Mouse (Mus musculus): ENCODE data around the gene Sdk1. TPM values are rescaled to one million over a fixed set of nuclear protein-coding genes. Genes with fewer than 3 reads are reported as not detected.

Gene Sdk1
- 10 to 100 TPM; 14.2 to 14.3 TPM for total RNA-seq (2021)

- intact Hi-C loops (cut with DNase I): loop anchor here (5.0 kb wide), 3 partner anchors 71 to 1076 kb away; no protein-coding TSS in a partner anchor
- DNase-seq (ENCODE audit: low spot score in 2 of 2): peak; percentile 93 to 95
Observed at GRCm38 (mm10) chr5:141240841-141241543, at the start of gene Sdk1. Gene Sdk1 (plus strand): TSS chr5:141241490.

GRCm38 (mm10) chr5:141197278-141197677 is 44.0 kb upstream of the Sdk1 start:
- DNase-seq (ENCODE audit: low spot score in 2 of 2): no peak
- intact Hi-C loops (cut with DNase I): no loop called here

- peak; percentile 9 to 40 for DNase-seq (ENCODE audit: low spot score in 2 of 2)
- intact Hi-C loops (cut with DNase I): no loop called here
Observed at GRCm38 (mm10) chr5:141202276-141203065, 38.8 kb upstream of the Sdk1 start.

DNA sequence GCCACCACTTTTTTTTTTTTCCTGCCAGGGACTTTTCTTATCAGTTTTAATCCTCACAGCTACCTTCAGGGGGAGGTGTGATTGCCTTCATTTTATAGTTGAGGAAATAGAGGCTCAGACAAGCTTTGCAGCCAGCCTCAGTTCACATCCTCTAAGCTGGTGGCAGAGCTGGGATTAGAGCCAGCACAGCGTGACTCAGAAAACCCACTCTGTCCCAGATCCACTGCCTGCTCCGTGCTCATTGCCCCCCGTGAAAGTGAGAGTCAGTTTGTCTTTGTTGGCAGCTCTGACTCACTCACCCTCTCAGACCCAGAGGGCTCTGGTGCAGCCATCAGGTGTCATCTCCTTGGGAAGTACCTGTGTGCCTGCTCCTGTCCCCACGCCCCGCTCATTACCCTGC is 34.2 kb upstream of the Sdk1 start:
- DNase-seq (ENCODE audit: low spot score in 2 of 2): peak; percentile 52 to 90
- intact Hi-C loops (cut with DNase I): loop anchor here (1.0 kb wide), 1 partner anchor 91 kb away; no protein-coding TSS in a partner anchor

DNA sequence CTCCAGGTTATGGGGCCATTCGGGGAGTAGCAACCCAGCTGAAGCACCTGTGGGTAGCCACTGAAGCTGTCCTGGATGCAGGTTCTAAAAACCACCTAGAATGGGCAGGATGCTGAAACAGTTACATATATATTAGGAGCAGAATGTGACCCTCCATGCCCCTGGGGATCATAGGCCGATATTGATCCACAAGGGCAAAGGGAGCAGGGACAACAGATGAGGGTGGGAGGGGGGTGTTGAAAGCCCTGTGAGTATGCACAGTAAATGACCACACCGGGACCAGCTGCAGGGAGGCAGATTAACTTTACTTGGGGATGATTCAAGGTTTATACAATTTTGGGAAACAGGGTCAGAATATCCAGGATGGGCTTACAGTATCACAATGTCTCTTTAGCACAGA is 16.0 kb upstream of the Sdk1 start:
- no peak for DNase-seq (ENCODE audit: low spot score in 2 of 2)
- intact Hi-C loops (cut with DNase I): no loop called here

DNA sequence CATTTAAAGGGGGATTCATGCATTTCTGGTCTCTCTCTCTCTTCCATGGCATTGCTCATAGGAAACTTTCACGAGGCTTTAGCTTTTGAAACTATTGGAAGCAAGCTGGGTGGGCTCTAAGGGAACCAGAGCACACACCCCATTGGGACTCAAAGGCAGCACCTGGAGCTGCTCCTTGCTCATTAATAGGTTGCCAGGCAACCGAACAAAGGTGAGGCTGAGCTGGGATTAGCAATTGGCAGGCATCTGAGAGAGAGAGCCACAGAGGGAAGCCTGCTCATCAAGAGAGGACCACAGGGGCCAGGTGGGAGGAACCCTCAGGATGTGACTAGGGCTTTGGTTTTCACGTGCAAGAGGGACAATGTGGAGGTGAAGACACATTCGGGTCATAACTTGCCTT is 7.0 kb upstream of the Sdk1 start:
- no peak for DNase-seq (ENCODE audit: low spot score in 2 of 2)
- intact Hi-C loops (cut with DNase I): loop anchor here (10.0 kb wide), 1 partner anchor 390 kb away; no protein-coding TSS in a partner anchor

- DNase-seq (ENCODE audit: low spot score in 2 of 2): no peak
- intact Hi-C loops (cut with DNase I): loop anchor here (10.0 kb wide), 1 partner anchor 395 kb away; no protein-coding TSS in a partner anchor
Observed at GRCm38 (mm10) chr5:141239401-141239800, 1.9 kb upstream of the Sdk1 start.

DNA sequence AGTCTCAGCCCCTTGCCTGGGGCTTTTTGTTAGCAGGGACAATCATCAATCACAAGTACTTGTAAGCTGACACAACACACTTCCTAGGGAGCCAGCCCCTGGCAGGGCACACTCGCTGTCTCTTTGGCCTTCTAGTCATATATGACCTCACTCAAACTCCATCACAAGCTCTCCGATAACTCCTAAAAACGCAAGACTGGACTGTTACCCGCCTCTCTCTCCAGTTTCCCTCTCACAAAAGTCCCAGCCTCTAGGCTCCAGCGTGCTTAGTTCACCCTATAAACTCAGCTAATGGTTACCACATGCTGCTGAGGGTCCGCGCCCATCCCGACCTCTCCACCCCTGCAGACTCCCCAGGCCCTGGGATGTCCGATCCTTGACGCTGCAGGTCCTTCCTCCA is 849 bp upstream of the Sdk1 start:
- DNase-seq (ENCODE audit: low spot score in 2 of 2): no peak
- intact Hi-C loops (cut with DNase I): loop anchor here (5.0 kb wide), 3 partner anchors 72 to 1077 kb away; no protein-coding TSS in a partner anchor

DNA sequence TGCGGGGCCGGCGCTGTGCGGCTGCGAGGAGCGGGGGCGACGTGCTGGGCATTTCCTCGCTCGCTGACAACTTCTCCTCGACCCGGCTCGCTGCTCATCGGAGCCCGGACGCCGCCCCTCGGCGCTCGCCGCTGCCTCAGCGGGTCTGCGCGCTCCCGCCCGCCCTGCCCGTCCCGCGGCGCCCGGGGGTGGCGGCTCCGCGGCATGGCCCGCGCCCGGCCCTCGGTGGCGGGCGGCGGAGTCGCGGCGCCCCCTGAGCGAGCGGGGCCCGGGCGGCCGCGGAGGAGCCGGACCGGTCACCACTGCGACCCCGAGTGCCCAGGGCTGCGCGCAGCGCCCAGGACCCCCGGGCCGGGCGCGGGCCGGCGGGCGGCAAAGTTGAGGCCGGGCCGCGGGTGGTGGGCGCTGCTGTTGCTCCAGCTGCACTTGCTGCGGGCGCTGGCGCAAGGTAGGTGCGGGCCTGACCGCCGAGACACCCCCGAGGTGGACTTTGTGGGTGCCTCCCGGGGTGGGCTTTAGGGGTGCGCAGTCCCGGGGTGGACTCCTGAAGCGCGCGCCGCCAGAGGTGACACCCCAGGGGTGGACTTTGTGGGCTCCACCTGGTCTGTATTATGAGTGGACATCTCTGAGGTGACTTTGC is 475 bp downstream of the Sdk1 start:
- intact Hi-C loops (cut with DNase I): loop anchor here (5.0 kb wide), 3 partner anchors 71 to 1076 kb away; no protein-coding TSS in a partner anchor
- DNase-seq (ENCODE audit: low spot score in 2 of 2): no peak

GRCm38 (mm10) chr5:141243253-141243965 is 2.1 kb downstream of the Sdk1 start:
- peak in 1 of 2 experiments; percentile 6 for DNase-seq (ENCODE audit: low spot score in 2 of 2)
- intact Hi-C loops (cut with DNase I): loop anchor here (5.0 kb wide), 3 partner anchors 69 to 1074 kb away; no protein-coding TSS in a partner anchor

DNA sequence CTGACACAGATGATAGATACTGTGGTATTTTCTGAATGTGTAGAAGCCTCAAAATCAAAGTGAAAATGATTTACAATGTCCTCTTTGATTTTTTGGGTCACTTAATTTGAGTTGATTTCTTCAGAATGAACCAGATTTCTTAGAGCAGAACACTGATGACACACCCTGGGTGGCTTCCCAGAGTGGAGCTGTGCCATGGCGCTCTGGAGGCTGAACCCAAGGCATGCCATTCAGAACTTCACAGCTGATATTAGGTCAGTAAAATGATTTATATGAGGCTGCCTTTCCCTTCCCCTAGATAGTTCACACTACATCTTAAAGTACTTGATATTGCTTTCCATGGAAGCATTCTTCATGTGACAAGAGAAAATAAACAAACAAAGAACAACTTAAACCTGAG is 23.0 kb downstream of the Sdk1 start:
- intact Hi-C loops (cut with DNase I): no loop called here
- DNase-seq (ENCODE audit: low spot score in 2 of 2): no peak

DNA sequence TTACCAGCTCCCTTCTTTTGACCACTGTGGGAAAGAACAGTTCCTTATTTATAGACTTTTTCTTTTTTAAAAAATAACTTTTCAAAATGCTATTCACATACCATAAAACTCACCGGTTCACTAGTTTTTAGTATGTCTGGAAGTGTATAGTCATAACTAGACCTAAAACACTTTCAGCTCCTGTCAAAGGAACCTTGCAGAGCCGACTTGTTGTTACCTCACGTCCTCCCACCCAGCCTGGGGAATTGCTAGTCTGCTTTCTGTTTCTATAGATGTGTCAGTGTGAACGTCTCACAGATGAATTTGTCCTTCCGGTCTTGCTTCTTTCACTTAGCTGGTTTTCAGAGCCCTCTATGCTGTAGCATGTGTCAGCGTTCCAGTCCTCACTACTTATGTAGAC is 35.8 kb downstream of the Sdk1 start:
- intact Hi-C loops (cut with DNase I): no loop called here
- peak in 1 of 2 experiments; percentile 7 for DNase-seq (ENCODE audit: low spot score in 2 of 2)

DNA sequence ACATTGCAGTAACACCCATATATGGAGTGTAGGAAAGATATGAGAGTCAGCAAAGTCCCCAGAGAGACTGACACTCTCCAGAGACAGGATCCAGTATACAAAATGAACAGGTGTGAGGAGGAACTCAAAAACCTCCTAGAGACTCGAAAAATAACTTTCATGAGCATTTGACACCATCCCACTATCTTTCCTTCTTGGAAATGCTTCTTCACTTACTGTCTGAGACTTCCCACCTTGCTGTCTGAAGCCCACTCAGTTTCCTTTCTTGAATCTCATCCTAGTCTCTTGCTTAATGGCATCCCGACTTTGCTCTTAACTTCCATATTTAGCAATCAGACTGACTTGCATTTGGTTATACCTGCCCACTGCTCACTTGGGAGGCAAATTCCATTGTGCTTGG is 40.5 kb downstream of the Sdk1 start:
- peak in 1 of 2 experiments; percentile 65 for DNase-seq (ENCODE audit: low spot score in 2 of 2)
- intact Hi-C loops (cut with DNase I): no loop called here

GRCm38 (mm10) chr5:141289611-141290010 is 48.3 kb downstream of the Sdk1 start:
- intact Hi-C loops (cut with DNase I): no loop called here
- no peak for DNase-seq (ENCODE audit: low spot score in 2 of 2)

GRCm38 (mm10) chr5:141295240-141295639 is 54.0 kb downstream of the Sdk1 start:
- intact Hi-C loops (cut with DNase I): no loop called here
- peak; percentile 23 to 69 for DNase-seq (ENCODE audit: low spot score in 2 of 2)

GRCm38 (mm10) chr5:141302287-141302694 is 61.0 kb downstream of the Sdk1 start:
- intact Hi-C loops (cut with DNase I): no loop called here
- DNase-seq (ENCODE audit: low spot score in 2 of 2): peak in 1 of 2 experiments; percentile 30

DNA sequence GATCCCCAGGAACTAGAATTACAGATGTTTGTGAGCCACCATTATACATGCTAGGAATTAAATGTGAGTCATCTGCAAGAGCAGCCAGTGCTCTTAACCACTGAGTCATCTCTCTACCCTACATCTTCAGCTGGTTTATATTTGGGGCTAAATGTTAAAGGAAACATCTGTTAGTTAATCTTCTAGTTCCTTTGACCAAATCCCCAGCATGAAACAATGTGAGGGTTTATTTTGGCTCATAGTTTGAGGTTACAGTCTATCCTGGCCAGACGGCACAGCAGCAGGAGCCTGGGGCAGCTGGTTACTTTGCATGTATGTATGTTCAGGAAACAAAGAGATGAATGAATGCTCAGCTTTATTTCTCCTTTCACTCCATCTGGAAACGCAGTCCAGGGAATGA is 62.5 kb downstream of the Sdk1 start:
- intact Hi-C loops (cut with DNase I): no loop called here

DNA sequence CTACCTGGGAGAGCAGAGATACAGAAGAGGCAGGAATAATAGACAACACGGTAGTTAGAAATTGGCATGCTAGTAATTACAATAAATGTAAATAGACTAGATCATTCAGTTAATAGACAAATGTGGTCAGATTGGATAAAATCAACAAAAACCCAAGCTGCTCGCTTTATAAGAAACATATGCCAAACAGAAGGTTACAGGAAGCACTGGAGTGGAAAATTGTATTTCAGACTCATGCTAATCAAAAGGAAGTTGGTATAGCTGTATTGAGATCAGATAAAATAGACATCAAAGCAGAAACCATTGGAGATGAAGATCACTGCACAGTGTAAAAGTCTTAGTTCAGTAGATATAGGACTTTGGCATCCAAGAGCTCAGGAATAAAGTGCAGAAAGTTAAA is 63.4 kb downstream of the Sdk1 start:
- DNase-seq (ENCODE audit: low spot score in 2 of 2): no peak
- intact Hi-C loops (cut with DNase I): no loop called here

More for the DNA sequence above, 62.5 kb downstream of the Sdk1 start:
- DNase-seq (ENCODE audit: low spot score in 2 of 2): peak in 1 of 2 experiments; percentile 13

GRCm38 (mm10) chr5:141310641-141311040 is 69.4 kb downstream of the Sdk1 start:
- intact Hi-C loops (cut with DNase I): loop anchor here (5.0 kb wide), 1 partner anchor 68 kb away; the partner anchor contains the start of gene Sdk1
- peak in 1 of 2 experiments; percentile 60 for DNase-seq (ENCODE audit: low spot score in 2 of 2)

All from left cerebral cortex, postnatal 25 days (tissue).